Mouse (Mus musculus) intestine, postnatal 0 days (tissue): ENCODE data around the gene Spryd3. TPM values are rescaled to one million over a fixed set of nuclear protein-coding genes. Genes with fewer than 3 reads are reported as not detected.

Experiments used
- ATAC-seq: fragments of 200-750 bp; cut with Nextera tagmentation; 2 replicates; pipeline ENCODE4 v1.8.0; 2017; ENCODE audit warnings: mild to moderate bottlenecking, moderate TSS enrichment, moderate library complexity
- H3K27ac ChIP-seq: fragments of 300-500 bp; sonication (generic); 2 replicates; pipeline ENCODE4 v1.5.1; 2014; ENCODE audit warnings: mild to moderate bottlenecking, low read depth, low read length, moderate library complexity
- H3K27me3 ChIP-seq: fragments of 300-500 bp; sonication (generic); replicated peaks from 2 replicates; pipeline ENCODE4 v1.6.1; 2014; ENCODE audit warnings: low read length, mixed read lengths; ENCODE audit not compliant: control insufficient read depth, insufficient read depth
- H3K36me3 ChIP-seq: fragments of 300-500 bp; sonication (generic); 2 replicates; pipeline ENCODE4 v1.6.1; 2014; ENCODE audit warnings: mild to moderate bottlenecking, moderate library complexity; ENCODE audit not compliant: control insufficient read depth, insufficient read depth
- H3K4me1 ChIP-seq: fragments of 300-500 bp; sonication (generic); replicated peaks from 2 replicates; pipeline ENCODE4 v1.6.1; 2014; ENCODE audit warnings: antibody characterized with exemption, low read length, mixed read lengths; ENCODE audit not compliant: control insufficient read depth, insufficient read depth
- H3K4me2 ChIP-seq: fragments of 300-500 bp; sonication (generic); replicated peaks from 2 replicates; pipeline ENCODE4 v1.6.1; 2014; ENCODE audit warnings: low read depth, mild to moderate bottlenecking, moderate library complexity
- H3K4me3 ChIP-seq: fragments of 300-500 bp; sonication (generic); 2 replicates; pipeline ENCODE4 v1.5.1; 2014; ENCODE audit warnings: low read depth, low read length
- H3K9ac ChIP-seq: fragments of 300-500 bp; sonication (generic); 2 replicates; pipeline ENCODE4 v1.6.1; 2014; ENCODE audit warnings: mild to moderate bottlenecking, low read depth, low read length
- H3K9me3 ChIP-seq: fragments of 300-500 bp; sonication (generic); 2 replicates; pipeline ENCODE4 v1.6.1; 2016; ENCODE audit warnings: mixed run types; ENCODE audit not compliant: control insufficient read depth
- CTCF ChIP-seq: sonication (generic); IDR thresholded peaks from 2 replicates; pipeline ENCODE4 v1.5.1; 2016; ENCODE audit warnings: low read depth, mild to moderate bottlenecking, control low read depth, antibody characterized with exemption, moderate library complexity
- WGBS: fragments of 180-500 bp; shearing (Covaris S2); extraction: QIAGEN DNeasy Blood & Tissue Kit; methylation state at CpG from one replicate; pipeline ENCODE4 v1.1.7; 2014; 5-methylcytosine and 5-hydroxymethylcytosine counted together
- polyA plus RNA-seq: library from polyadenylated mRNA; unstranded; fragments of >200 nt; fragmentation: Nextera tagmentation; extraction: Ambion mirVana; gene quantifications from 2 replicates; pipeline ENCODE4 v1.2.1, GENCODE M21; 2015

Spryd3 gene
- polyA plus RNA-seq: 26.3 and 26.7 TPM in 2 replicates

- whole genome bisulfite sequencing: under 1% methylated on average over 50 of the region's 50 CpGs
Measured at GRCm38 (mm10) chr15:102136129-102136758, at the start of gene Spryd3. Gene Spryd3 (minus strand): TSS chr15:102136234.

GRCm38 (mm10) chr15:102183076-102183475 is 47.0 kb upstream of the Spryd3 start:
- WGBS: 75% methylated on average over 3 of the region's 3 CpGs

More at GRCm38 (mm10) chr15:102136129-102136758, at the start of gene Spryd3:
- peak within 1 kb of the TSS; percentile 68 for H3K9ac ChIP-seq
- H3K9me3 ChIP-seq: no peaks in the 10 kb centered on the region
- H3K36me3 ChIP-seq: peaks cover 18% of the 10 kb centered on the region
- H3K4me3 ChIP-seq: peak within 1 kb of the TSS; percentile 87
- peak; percentile 99 for ATAC-seq
- H3K27me3 ChIP-seq: no peaks in the 10 kb centered on the region
- H3K27ac ChIP-seq: no peak within 1 kb of the TSS; the same call in 1 of the 2 replicates
- H3K4me1 ChIP-seq: no peaks in the 10 kb centered on the region
- no peak for TF ChIP-seq CTCF
- peak within 1 kb of the TSS; percentile 86 for H3K4me2 ChIP-seq

GRCm38 (mm10) chr15:102179924-102180323 is 43.9 kb upstream of the Spryd3 start:
- Histone ChIP-seq H3K4me1 (no peaks in the 10 kb centered on the region), H3K9ac (no peak overlapping the region), H3K36me3 (peaks cover 5% of the 10 kb centered on the region; the same call in 1 of the 2 replicates), H3K9me3 (no peaks in the 10 kb centered on the region), H3K27ac (no peak overlapping the region), H3K27me3 (no peaks in the 10 kb centered on the region), H3K4me2 (no peak overlapping the region), H3K4me3 (no peak overlapping the region)
- WGBS: 89% methylated on average over 14 of the region's 14 CpGs
- no peak for ATAC-seq
- TF ChIP-seq CTCF: no peak

More at GRCm38 (mm10) chr15:102183076-102183475, 47.0 kb upstream of the Spryd3 start:
- H3K4me1 ChIP-seq: no peaks in the 10 kb centered on the region
- no peak overlapping the region for H3K27ac ChIP-seq
- no peak overlapping the region for H3K4me2 ChIP-seq
- H3K4me3 ChIP-seq: no peak overlapping the region
- H3K27me3 ChIP-seq: no peaks in the 10 kb centered on the region
- ATAC-seq: no peak
- TF ChIP-seq CTCF: no peak
- H3K9ac ChIP-seq: no peak overlapping the region
- H3K9me3 ChIP-seq: no peaks in the 10 kb centered on the region
- H3K36me3 ChIP-seq: peaks cover 6% of the 10 kb centered on the region

GRCm38 (mm10) chr15:102179106-102179505 is 43.1 kb upstream of the Spryd3 start:
- Histone ChIP-seq H3K36me3 (peaks cover 5% of the 10 kb centered on the region; the same call in 1 of the 2 replicates), H3K9me3 (no peaks in the 10 kb centered on the region), H3K4me2 (no peak overlapping the region), H3K9ac (no peak overlapping the region), H3K27me3 (no peaks in the 10 kb centered on the region), H3K4me1 (no peaks in the 10 kb centered on the region), H3K4me3 (no peak overlapping the region), H3K27ac (no peak overlapping the region)
- no peak for ATAC-seq
- WGBS: 82% methylated on average over 9 of the region's 9 CpGs
- no peak for TF ChIP-seq CTCF

- Histone ChIP-seq H3K4me1 (no peaks in the 10 kb centered on the region), H3K4me3 (no peak overlapping the region), H3K4me2 (no peak overlapping the region), H3K9me3 (no peaks in the 10 kb centered on the region), H3K27ac (no peak overlapping the region), H3K36me3 (peaks cover 5% of the 10 kb centered on the region; the same call in 1 of the 2 replicates), H3K9ac (no peak overlapping the region), H3K27me3 (no peaks in the 10 kb centered on the region)
- peak; percentile 96 for TF ChIP-seq CTCF
- ATAC-seq: peak; percentile 50
- 9% methylated on average over 6 of the region's 6 CpGs for WGBS
Measured at GRCm38 (mm10) chr15:102178279-102178678, 42.2 kb upstream of the Spryd3 start.

- H3K4me2 ChIP-seq: no peak overlapping the region
- no peak overlapping the region for H3K4me3 ChIP-seq
- H3K27me3 ChIP-seq: no peaks in the 10 kb centered on the region
- ATAC-seq: peak; percentile 12; the same call in 1 of the 2 replicates
- H3K9me3 ChIP-seq: no peaks in the 10 kb centered on the region
- TF ChIP-seq CTCF: no peak
- no peak overlapping the region for H3K9ac ChIP-seq
- H3K4me1 ChIP-seq: no peaks in the 10 kb centered on the region
- H3K27ac ChIP-seq: no peak overlapping the region
- peaks cover 5% of the 10 kb centered on the region; the same call in 1 of the 2 replicates for H3K36me3 ChIP-seq
- 70% methylated on average over 8 of the region's 8 CpGs for WGBS
Measured at GRCm38 (mm10) chr15:102177417-102177816, 41.4 kb upstream of the Spryd3 start.
